Mouse (Mus musculus): Measurements from ENCODE around the gene Itih1.

Gene Itih1

DNA sequence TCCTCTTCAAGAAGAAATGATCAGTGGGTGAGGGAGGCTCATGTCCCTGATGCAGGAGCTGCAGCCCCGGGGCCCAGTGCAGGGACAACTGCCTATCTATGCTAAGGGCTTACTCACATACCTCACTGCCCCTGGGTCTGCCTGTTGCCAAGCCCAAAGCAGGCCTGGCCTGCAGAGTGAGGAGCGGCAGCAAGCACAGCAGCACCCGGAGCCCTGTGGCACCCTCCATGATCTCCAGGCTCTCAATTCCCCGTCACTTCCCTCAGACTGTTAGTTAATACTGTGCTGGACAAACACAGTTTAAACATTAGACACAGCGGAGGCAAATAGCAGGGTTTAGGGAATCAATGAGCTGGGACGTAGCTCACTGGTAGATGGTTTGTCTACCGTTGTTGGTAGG, at the start of gene Itih1:
Gene Itih1 (minus strand): TSS at position 252 of the 400 bp plus-strand sequence.
- no peak for DNase-seq

DNA sequence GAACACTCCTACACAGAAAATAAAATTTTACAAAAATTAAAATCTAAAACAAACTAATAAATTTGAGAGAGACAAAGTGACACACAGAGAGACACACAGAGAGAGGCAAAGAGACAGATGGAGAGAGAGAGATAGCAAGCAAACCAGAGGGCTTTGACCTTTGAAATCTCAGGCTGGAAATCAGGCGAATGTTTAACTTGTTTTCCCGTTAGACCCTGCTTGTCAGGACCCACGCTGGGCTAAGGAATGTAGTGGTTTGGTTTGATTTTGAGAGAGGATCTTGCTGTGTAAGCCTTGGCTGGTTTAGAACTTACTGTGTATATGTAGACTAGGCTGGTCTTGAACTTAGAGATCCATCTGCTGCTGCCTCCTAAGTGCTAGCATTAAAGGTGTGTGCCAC, 33.1 kb upstream of the Itih1 start:
- DNase-seq, result no peak

DNA sequence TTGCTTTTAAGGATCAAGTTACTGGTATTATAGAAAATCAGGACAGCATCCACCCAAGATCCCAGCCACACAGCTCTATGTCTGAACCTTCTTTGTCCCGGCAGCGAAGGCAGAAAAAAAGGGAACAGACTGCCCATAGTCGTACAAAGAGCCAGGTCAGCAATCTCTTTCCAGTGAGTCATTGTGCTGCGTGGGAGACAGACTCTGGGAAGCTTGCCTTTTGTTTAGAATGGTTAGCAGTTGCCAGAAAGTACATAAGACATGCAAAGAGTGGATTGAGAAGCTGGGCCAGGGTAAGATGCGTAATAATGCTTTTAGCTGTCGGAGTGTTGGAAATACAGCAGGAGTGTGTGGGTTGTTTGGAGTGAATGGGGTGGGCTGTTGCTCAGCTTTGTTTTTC, 31.1 kb upstream of the Itih1 start:
- no peak for DNase-seq

DNA sequence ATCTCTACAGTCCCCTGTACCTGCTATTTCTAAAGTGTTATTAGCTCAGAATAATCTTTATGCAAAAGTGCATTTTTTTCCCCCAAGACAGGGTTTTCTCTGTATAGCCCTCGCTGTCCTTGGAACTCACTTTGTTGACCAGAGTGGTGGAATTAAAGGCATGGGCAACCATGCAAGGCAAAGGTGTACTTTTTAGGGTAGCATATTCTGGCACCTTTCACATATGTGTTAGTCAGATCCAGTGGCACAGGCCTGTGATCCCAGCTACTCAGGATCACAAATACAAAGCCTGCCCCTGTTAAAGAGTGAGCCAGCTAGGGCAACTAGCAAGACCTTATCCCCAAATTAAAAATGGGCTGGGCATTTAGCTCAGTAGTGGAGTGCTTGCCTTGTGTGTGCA, 17.3 kb upstream of the Itih1 start:
- no peak for DNase-seq

DNA sequence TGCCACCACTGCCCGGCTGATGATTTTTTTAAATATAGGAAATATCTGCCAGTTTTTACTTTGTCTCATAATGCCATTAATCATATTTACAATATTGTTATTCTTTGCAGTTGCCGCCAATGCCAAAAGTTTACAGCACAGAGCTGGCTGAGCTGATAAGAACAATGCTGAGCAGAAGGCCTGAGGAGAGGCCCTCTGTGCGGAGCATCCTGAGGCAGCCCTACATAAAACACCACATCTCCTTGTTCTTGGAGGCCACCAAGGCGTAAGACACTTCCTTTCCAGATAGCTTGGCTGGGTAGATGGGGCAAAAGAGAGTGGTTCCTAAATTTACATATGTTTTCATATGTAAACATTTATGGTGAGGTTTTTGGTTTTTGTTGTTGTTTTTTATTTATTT, 15.9 kb upstream of the Itih1 start:
- no peak for DNase-seq

DNA sequence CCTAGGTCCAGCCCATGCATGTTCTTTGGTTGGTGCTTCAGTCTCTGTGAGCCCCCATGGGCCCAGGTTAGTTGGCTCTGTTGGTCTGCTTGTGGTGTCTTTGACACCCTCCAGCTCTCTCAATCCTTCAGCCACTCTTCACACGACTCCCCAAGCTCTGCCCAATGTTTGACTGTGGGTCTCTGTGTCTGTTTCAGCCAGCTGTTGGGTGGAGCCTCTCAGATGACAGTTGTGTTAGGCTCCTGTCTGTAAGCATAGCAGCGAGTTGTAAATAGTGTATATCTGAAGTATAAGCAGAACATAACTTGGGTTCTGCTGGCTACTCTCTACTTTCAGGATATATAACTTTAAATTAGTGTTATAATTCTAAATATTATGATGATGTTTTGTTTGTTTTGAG, 15.4 kb upstream of the Itih1 start:
- no peak for DNase-seq

DNA sequence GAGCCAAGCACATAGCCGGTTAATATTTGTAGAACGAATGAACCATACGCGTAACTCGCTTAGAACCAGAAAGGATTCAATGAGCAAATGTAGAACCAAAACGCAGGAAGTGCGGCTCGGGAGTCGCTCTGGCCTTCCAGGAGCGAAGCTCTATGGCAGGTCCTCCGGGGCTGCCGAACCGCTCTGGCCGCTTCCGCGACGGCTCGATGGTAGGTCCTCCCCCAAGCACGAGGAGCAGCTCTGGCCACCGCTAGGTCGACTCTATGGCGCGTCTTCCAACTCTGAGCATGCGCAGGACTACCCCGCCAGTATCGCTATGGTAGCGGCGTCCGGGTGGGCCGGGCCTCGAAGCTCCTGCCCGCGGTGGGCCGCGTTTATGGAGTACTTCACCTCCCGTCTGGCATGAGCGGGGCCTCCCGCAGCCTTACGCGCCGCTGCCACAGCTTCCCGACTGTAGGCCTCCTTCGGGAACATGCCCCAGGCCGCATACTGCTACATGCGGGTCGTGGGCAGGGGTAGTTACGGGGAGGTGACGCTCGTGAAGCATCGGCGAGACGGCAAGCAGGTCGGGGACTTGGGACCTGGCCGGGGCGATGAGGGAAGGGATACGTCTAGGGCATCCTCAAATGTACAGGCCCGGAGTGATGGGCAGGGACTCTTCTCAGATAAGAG, 8.2 kb upstream of the Itih1 start, which contains the start of gene Nek4:
Gene Nek4 (plus strand): TSS at position 224 of the 672 bp plus-strand sequence.
- peak; percentile 92 to 94 for DNase-seq

DNA sequence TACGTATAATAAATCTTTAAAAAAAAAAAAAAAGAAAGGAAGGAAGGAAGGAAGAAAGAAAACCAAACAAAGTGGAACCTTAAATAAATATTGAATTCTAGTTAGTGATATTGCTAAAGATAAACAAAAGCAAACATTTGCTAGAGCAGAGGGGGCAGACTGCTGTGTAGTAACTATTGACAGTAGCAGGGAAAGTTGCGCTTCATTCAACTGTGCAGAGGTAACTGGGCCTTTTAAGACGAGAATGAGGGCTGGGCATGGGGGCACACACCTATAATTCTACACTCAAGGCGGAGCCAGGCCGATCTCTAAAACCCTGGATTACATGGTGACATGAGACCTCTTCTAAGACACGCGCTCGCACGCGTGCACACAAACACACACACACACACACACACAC, 6.9 kb upstream of the Itih1 start:
- no peak for DNase-seq

DNA sequence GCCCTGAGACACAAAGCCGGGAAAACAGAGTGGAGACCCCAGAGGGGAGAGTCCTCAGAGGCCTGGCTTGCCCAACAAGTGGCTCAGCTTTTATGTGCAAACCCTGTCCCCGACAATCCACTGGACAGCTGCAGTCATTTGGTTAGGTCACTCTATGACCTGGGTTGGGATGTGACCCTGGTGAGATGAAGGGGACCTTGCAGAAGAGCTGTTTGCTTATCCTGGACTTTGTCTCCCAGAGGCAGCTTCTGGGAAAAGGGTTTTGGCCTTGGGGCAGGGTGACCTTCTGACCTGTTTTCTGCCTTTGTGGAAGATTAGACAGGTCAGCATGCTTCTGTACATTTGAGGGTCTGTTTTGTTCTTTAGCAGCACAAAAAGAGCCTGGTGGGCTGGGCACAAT, 1.7 kb upstream of the Itih1 start:
- DNase-seq, result no peak

DNA sequence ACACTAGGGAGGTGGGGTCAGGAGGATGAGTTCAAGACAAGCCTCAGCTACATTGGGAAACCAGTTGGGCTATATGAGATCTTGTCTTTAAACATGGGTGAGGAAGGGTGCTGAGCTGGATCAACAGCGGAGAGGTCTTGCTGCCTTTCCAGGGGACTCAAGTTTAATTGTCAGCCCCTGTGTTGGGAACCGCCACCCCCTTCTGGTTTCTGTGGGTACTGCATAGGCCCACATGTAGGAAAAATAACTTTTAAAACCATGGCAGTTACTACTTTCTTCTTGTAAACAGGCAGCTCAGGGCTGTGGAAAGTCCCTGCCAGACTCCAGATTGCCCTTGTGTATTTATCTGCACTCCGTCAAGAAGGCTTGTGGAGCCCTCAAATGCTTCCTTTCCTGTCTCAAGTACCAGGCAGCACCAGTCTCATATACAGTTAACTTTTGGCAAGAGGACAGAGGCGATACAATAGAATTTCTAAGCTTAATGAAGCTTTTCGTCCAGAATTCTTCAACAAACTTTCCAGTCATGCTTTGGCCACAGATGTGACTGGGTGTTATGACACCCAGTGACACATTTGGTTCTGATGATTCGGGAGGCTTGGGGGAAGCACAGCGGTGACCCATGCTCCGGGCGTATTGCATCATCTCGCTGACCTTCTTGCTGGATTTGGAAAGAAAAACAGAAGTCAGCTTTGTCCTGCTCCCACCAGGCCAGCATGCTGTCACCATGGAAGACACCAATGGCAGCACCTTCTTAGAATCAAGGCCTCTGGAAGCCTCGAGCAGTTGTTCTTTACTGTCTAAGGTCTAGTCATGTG, 978 bp upstream of the Itih1 start:
- peak; percentile 57 to 69 for DNase-seq

DNA sequence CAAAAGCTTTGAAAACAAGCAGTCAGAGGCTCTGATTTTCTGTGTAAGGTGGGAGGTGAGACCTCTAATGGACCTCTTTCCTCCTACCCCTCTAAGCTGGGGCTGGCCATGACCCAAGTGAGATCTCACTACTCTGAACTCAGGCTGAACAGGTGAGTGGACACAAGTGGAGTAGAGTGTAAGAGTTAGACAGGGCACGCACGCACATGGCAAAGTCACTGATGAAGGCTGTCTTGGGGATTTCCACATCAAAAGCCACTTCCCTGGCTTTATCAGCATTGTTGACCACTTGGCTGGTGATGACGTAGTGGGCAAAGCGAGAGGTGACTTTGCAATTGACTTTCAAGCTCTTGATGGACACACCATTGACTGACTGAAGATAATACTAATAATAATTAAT, 835 bp downstream of the Itih1 start:
- no peak for DNase-seq

DNA sequence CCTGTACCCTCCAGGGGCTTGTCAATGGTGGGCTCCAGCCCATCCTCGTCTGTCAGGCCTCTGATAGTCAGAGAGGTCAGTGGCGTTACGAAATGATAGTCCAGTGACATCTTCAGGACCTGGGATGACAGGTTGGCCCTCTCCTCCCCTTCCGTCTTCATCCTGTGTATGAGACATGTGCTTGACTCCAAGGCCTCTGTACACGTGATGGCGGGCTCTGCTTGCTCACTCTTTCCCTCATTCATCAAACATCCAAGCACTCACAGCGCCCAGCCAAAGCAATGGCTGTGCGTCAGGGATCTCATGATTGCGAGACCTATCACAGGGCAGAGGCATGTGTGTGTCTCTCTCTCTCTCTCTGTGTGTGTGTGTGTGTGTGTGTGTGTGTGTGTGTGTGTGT, 9.7 kb downstream of the Itih1 start:
- no peak for DNase-seq

DNA sequence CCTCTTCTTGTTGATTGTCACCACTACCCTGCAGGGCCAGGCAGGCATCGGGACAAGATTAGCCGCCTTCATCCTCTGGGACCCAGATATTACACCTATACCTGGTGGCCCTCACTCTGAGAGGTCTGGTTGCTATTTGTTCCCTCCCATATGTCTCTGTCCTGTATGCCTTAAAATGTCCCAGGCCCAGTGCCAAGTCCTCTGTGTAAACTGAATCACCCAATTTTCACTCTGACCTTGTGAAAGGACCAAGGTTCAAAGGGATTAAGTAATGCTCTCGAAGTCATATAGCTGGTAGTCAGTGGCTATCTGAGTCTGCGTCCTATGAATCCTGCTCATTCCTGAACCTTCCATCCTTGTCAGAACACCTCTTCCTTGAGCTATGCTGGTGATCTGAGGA, 12.7 kb downstream of the Itih1 start:
- no peak for DNase-seq

DNA sequence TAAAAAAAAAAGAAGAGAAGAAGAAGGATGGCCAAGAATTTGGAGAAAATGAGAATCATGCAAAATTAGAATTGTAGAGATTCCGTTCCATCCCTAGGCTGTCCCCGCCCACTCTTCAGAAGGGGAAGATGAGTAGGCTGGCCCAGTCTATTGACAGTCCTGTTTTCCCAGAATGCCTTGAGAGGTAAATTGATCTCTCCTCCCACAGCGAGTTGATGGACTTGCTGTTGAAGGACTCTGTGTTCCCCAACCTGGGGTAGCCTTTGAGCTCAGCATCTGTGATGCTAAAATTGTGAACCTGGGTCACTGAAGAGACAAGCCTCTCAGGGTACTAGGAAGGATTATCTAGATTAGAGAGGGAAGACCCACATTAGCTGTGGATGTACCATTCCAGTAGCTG, 17.6 kb downstream of the Itih1 start:
- DNase-seq, result no peak

DNA sequence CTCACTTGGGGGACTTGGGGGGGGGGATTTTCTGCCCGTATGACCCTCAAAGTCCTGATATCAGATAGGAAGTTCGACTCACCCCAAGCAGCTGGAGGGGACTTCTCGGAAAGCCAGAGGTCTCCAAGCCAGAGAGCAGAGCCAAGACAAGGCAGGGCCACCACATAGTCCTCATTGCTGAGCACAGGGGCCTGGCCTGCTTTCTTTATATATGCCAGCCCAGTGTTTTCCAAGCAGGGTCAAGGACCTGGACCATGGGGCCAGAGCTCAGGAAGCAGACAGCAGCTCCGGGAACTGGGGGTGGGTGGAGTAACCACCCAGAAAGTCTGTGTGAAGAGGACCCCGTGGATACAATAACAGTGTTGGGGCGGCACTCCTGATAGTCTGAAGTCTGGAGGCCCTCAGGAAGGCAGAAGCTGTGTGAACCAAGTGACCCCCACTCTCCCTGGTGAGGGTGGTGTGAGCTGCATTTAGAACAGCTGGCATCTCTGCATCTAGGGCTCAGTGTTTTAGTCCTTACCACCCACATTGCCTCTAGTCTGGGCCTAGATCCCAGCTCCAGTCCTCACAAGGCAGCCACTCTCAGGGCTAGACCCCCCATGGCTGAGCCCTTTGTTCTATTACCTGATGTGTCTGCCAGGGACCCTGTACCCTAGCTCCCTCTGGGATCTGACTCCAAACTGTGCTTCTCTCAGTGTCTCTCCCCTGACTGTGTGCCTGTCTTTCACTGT, 19.5 kb downstream of the Itih1 start, which contains the start of gene Itih3:
Gene Itih3 (minus strand): TSS at position 386 of the 731 bp plus-strand sequence.
- DNase-seq, result no peak

DNA sequence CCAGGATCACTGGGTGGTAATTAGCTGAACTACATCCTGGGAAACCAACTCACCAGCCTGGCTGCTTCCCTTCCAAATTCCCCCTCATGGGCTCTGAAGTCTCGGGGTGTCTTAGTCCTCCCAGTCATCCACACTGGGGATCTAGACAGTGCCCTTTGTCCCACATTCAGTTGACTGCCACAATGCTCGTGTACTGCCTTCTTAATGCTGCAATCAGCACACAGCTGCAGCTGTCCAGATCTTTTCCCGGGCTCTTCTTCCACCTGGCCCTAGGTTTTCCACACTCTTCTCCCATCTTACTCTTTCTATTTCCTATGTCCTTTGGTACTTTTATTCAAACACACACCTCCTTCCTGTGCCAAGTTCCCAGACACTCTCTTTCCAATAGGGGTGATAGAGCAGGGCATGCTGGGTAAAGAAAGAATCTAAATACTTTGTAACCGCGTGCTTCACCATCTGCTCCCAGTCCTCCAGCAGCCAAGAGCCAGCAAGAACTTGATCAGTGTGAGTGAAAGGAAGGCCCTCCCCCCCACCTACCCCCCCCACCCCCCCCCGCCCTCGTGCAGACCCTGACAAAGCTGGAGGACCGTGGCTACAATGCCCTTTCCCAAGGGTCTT, 20.9 kb downstream of the Itih1 start:
- no peak for DNase-seq

DNA sequence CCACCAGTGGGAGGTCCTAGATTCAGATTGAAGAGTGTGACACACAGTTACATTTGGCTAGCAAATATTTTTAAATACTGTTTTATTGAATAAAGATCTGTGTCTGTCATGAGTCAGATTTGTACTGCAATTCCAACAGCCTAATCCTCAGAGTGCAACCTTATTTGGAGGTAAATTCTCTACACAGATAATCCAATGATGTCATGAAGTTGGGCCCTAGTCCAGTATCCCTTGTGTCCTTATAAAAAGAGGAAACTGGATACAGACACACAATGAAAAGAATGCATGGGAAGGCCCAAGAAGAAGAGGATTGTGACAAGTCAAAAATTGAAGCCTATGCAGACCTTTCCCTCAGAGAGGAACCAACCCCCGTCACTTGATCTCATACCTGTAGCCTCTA, 26.6 kb downstream of the Itih1 start:
- DNase-seq, result no peak

DNA sequence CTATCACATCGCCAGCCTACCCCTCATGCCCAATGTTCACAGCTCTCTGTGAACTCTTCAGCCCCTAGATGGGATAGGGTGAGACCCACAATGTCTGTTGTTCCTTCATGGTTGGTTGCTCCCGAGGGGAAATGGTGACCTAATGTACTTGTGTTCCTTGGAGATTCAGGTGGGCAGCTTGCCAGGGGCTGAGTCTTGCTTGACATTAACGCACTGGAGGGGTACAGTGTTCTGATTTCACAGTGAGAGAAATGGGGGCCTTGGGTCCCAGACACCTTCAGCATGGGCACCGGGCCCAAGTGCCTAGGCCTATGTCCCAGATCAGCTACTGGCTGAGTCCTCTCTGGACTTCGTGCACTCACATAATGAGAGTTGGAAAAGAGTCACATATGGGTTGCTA, 29.7 kb downstream of the Itih1 start:
- no peak for DNase-seq

DNA sequence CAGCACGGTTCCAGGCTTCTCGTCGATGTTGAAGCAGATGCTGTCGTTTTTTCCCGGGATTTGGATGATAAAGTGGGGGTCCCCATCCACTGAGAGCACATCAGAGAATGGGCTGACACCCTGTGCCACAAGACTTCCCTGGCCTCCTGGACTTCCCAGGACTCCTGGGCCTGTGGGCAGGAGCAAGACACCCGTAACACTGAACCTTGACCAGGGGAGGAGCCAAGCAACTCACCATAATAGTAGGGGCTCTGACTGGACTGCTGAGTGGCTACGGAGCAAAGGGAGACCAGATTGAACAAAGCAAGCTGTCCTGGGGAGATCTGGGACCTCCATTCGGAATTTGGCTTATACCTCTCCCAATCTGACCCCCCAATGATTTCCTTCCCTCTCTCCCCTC, 30.4 kb downstream of the Itih1 start:
- DNase-seq, result no peak

DNA sequence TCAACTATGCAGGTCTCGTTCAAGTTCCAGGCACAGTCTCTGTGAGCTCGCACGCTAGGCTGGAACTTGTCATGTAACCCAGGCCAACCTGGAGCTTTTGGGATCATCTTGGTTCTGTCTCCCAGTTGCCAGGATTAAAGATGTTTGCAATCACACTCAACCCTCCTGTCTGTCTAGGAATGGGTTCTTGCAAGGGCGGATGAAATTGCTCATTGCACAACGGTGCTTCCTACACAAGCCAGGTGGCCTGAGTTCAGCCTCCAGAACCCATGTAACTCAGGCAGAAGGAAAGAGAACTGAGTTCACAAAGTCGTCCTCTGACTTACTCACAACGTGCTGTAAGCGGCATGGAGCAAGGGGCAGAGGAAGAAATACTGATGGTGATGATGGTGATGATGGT, 31.9 kb downstream of the Itih1 start:
- no peak for DNase-seq

DNA sequence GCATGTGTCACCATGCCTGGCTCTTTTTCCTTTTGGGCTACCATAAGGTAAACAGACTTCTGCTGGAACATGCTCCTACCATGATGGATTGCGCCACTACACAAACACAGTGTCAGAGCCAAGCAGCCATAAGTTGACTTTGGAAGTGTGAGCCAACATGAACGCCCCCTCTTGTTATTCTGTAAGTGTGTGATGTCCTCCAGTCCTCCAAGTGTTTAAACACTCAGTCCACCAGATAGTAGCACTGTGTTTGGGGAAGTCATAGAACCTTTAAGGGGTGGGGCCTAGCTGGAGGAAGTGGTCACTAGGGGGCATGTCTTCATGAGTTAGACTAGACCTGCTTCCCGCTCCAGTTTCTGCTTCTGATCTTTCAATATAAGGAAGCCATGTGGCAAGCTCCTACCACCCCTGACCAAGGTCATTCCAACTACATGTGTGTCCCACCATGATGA, 35.2 kb downstream of the Itih1 start:
- peak; percentile 49 to 56 for DNase-seq

DNA sequence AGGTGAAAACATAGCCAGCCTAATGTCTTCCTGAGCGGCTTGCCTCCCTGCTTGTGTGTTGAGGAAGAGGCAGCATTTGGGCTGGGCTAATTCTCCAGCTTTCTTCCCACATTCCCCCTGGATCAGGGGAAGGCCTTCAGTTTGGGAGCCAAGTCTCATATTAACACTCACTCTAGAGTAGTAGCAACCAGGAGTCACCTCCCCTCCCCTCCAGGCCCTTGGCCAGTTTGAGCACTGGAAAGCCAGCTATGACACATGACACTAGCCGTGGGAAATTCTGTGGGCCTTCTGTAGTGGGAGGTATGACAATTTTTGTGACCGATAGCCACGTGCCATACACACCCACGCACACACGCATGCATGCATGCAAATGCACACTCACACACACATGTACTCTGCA, 37.1 kb downstream of the Itih1 start:
- no peak for DNase-seq

DNA sequence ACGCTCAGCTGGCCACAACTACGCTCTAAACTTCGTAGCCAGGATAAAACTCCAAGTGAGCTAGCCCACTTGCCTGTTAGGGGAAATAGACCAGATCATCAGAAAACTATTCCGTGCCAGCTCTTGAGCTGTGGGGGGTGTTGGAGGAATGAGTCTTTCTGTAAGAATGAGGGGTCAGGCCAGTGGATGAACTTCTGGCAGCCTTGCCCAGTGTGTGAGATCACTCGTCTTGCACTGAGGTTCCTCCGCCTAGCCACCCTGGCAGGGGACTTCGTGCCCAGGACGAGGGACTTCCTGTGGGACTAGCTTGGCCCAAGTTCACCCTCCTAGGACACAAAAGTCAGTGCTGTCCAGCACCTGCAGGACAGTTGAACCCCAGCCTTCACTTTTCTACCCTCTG, 38.8 kb downstream of the Itih1 start:
- no peak for DNase-seq
